Mouse (Mus musculus) heart, embryonic 16.5 days (tissue): ENCODE results near the gene Wdr11. TPM values are rescaled to one million over a fixed set of nuclear protein-coding genes. Genes with fewer than 3 reads are reported as not detected.
A peak's percentile ranks its signal among the peaks of the same experiment; 100 is the strongest.

Source experiments
- ATAC-seq: fragments of 200-750 bp; cut with Nextera tagmentation; replicated peaks from 2 replicates; pipeline ENCODE4 v1.8.0; 2017; ENCODE audit warnings: moderate number of reproducible peaks; ENCODE audit not compliant: insufficient read depth, low FRiP score; ENCODE audit errors: extremely low read depth
- H3K27ac ChIP-seq: fragments of 300-500 bp; sonication (generic); 2 replicates; pipeline ENCODE4 v1.5.1; 2014; ENCODE audit warnings: mild to moderate bottlenecking, low read length, control low read depth, moderate library complexity
- H3K27me3 ChIP-seq: fragments of 300-500 bp; sonication (generic); 2 replicates; pipeline ENCODE4 v1.6.1; 2014; ENCODE audit warnings: low read length, mixed read lengths; ENCODE audit not compliant: control insufficient read depth, insufficient read depth
- H3K36me3 ChIP-seq: fragments of 300-500 bp; sonication (generic); 2 replicates; pipeline ENCODE4 v1.6.1; 2014; ENCODE audit not compliant: control insufficient read depth, insufficient read depth
- H3K4me1 ChIP-seq: fragments of 300-500 bp; sonication (generic); 2 replicates; pipeline ENCODE4 v1.6.1; 2014; ENCODE audit warnings: low read length, mixed read lengths; ENCODE audit not compliant: control insufficient read depth, insufficient read depth
- H3K4me2 ChIP-seq: fragments of 300-500 bp; sonication (generic); 2 replicates; pipeline ENCODE4 v1.6.1; 2014; ENCODE audit warnings: low read depth, mild to moderate bottlenecking, control low read depth, low read length
- H3K4me3 ChIP-seq: fragments of 300-500 bp; sonication (generic); 2 replicates; pipeline ENCODE4 v1.5.1; 2014; ENCODE audit warnings: mild to moderate bottlenecking, control low read depth, low read length
- H3K9ac ChIP-seq: fragments of 300-500 bp; sonication (generic); 2 replicates; pipeline ENCODE4 v1.6.1; 2014; ENCODE audit warnings: low read length, control low read depth
- H3K9me3 ChIP-seq: fragments of 300-500 bp; sonication (generic); replicated peaks from 2 replicates; pipeline ENCODE4 v1.6.1; 2016; ENCODE audit warnings: low read length; ENCODE audit not compliant: control insufficient read depth
- WGBS: fragments of 180-500 bp; shearing (Covaris S2); extraction: QIAGEN DNeasy Blood & Tissue Kit; methylation state at CpG from one replicate; pipeline ENCODE4 v1.1.7; 2014; 5-methylcytosine and 5-hydroxymethylcytosine counted together
- polyA plus RNA-seq: library from polyadenylated mRNA; unstranded; fragments of >200 nt; fragmentation: Nextera tagmentation; extraction: Ambion mirVana; gene quantifications from 2 replicates; pipeline ENCODE4 v1.2.1, GENCODE M21; 2015

Wdr11 gene
- polyA plus RNA-seq: 25.2 and 30.3 TPM in 2 replicates

DNA sequence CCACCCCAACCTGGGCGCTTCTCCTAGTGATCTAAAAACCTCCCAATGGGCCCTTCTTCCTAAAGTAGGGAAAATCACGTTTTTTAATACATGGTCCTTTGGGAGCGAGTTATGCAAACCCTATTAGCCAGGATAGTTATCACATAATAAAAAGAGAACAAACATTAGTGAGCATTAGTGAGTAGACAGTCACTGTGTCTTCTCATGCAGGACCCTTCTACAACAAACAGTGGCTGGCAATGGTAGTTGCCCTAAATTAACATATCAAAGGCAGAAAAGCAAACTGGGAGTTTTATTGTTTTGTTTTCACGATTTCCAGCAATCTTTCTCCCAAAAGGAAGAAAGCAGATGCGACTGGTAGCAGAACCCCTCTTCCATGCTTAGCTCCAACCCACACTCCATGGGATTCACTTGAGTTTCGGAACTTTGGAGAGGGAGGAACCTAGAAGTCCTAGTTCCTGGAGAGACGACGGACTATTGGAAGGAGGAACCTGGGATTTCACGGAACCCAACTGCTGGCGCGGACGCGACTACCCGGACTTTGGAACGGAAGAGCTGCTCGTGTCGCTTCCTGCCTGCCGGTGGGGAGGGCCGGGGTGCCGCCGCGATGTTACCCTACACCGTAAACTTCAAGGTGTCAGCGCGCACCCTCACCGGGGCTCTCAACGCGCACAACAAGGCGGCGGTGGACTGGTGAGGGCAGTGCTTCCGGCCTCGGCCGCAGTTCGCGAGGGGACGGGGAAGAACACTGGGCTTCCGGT is at the start of gene Wdr11:
TSS of gene Wdr11 (plus strand) at position 493 of the 761 bp plus-strand sequence.
- H3K27me3 ChIP-seq: no peaks in the 10 kb centered on the region
- peak within 1 kb of the TSS; percentile 98 for H3K27ac ChIP-seq
- WGBS: 3% methylated on average over 37 of the region's 37 CpGs
- 0 out of 2 replicates have a peak, but pooled peaks cover 3% of the 10 kb centered on the region for H3K4me1 ChIP-seq
- no peaks in the 10 kb centered on the region for H3K9me3 ChIP-seq
- peak within 1 kb of the TSS; percentile 92 for H3K4me3 ChIP-seq
- peaks cover 4% of the 10 kb centered on the region; the same call in 1 of the 2 replicates for H3K36me3 ChIP-seq
- peak within 1 kb of the TSS; percentile 98 for H3K9ac ChIP-seq
- ATAC-seq: peak; percentile 90
- H3K4me2 ChIP-seq: peak within 1 kb of the TSS; percentile 84

DNA sequence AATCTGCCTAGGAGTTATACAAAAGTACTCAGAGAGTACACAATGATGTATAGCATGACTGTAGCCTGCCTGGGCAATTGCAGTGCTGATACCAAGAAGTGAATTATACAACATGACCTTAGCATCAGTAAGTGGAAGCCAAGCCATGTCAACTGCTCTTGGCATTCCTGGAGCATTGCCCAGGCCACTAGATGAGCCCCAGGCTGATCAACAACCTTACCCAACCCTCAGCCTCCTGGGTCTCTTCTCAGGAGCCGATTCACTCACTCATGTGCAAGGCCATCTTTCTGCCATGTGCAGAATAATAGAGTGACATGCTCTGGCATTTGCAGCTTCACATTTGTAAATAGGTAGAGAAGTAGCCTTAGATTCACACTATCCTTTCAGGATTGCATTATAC is 24.1 kb upstream of the Wdr11 start:
- no peak overlapping the region for H3K4me3 ChIP-seq
- no peak overlapping the region for H3K9ac ChIP-seq
- H3K36me3 ChIP-seq: no peaks in the 10 kb centered on the region
- ATAC-seq: no peak
- H3K9me3 ChIP-seq: no peaks in the 10 kb centered on the region
- no peak overlapping the region for H3K27ac ChIP-seq
- WGBS: 64% methylated on average over 1 of the region's 1 CpGs
- H3K4me1 ChIP-seq: no peaks in the 10 kb centered on the region
- H3K27me3 ChIP-seq: no peaks in the 10 kb centered on the region
- H3K4me2 ChIP-seq: no peak overlapping the region

DNA sequence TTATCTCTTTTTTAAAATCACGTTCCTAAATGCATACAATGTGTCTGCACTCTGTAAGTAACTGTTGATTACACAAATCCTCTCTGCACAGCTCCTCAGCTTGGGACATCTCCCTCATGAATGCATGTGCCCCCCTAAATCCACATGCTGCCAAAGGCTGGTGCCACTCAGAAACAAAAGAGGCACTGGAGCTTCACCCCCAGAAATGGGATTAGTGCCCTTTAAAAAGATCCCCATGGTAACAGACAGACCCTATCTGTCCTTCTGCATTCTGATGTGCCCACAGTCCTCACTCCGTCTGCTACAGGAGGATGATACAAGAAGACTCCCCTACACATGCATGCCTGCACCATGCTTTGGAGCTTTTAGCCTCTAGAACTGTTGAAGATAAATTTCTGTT is 23.3 kb upstream of the Wdr11 start:
- Histone ChIP-seq H3K4me3 (no peak overlapping the region), H3K4me1 (no peaks in the 10 kb centered on the region), H3K27me3 (no peaks in the 10 kb centered on the region), H3K9me3 (no peaks in the 10 kb centered on the region), H3K36me3 (no peaks in the 10 kb centered on the region), H3K4me2 (no peak overlapping the region), H3K27ac (no peak overlapping the region), H3K9ac (no peak overlapping the region)
- ATAC-seq: no peak
- WGBS: 50% methylated on average over 2 of the region's 2 CpGs

- Histone ChIP-seq H3K27ac (no peak overlapping the region), H3K4me3 (no peak overlapping the region), H3K4me2 (no peak overlapping the region), H3K27me3 (no peaks in the 10 kb centered on the region), H3K9ac (no peak overlapping the region), H3K36me3 (no peaks in the 10 kb centered on the region), H3K4me1 (no peaks in the 10 kb centered on the region), H3K9me3 (no peaks in the 10 kb centered on the region)
- ATAC-seq: no peak
- WGBS: 49% methylated on average over 4 of the region's 4 CpGs
These were observed 17.2 kb upstream of the Wdr11 start for GRCm38 (mm10) chr7:129574471-129574870.

- 18% methylated on average over 7 of the region's 7 CpGs for WGBS
These were observed 16.4 kb upstream of the Wdr11 start for GRCm38 (mm10) chr7:129575110-129575784.

DNA sequence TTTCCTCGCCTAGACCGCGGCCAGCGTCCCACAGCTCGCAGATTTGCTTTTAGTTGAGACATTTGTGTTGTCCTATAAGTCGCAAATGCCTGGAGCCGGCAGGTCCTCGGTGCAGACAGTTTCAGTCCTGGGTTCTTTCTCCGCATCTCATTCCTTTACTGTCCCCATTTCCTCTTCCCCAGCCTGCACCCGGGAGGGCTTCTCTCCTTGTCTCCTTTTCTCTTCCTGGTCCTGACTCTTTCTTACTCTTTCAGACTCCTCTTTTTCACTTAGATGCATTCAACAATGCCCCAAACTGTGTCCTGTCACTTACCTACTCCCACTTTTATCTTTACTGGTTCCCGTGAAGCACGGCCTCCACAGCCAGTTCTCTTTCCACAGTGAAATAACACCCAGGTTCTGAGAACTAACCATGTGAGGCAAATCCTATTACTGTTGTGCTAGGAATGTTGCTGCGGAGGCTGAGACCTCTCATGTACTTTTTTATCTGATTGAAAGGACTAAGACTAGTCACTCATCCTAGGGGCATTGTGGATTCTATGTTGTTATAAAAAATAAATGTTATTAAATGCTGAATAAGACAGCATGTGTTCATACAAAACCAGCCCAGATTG is 576 bp downstream of the Wdr11 start:
- Histone ChIP-seq H3K27me3 (no peaks in the 10 kb centered on the region), H3K4me2 (peak overlapping the region; percentile 84), H3K4me3 (peak overlapping the region; percentile 92), H3K9ac (peak overlapping the region; percentile 98), H3K4me1 (0 out of 2 replicates have a peak, but pooled peaks cover 3% of the 10 kb centered on the region), H3K36me3 (peaks cover 4% of the 10 kb centered on the region; the same call in 1 of the 2 replicates), H3K9me3 (no peaks in the 10 kb centered on the region), H3K27ac (peak overlapping the region; percentile 98)
- under 1% methylated on average over 13 of the region's 13 CpGs for WGBS
- ATAC-seq: no peak; the same call in 1 of the 2 replicates

More at GRCm38 (mm10) chr7:129575110-129575784, 16.4 kb upstream of the Wdr11 start:
- no peaks in the 10 kb centered on the region for H3K36me3 ChIP-seq
- no peaks in the 10 kb centered on the region for H3K9me3 ChIP-seq
- no peak for ATAC-seq
- H3K4me2 ChIP-seq: no peak overlapping the region
- no peak overlapping the region for H3K9ac ChIP-seq
- no peaks in the 10 kb centered on the region for H3K4me1 ChIP-seq
- no peak overlapping the region for H3K4me3 ChIP-seq
- no peak overlapping the region for H3K27ac ChIP-seq
- H3K27me3 ChIP-seq: no peaks in the 10 kb centered on the region

DNA sequence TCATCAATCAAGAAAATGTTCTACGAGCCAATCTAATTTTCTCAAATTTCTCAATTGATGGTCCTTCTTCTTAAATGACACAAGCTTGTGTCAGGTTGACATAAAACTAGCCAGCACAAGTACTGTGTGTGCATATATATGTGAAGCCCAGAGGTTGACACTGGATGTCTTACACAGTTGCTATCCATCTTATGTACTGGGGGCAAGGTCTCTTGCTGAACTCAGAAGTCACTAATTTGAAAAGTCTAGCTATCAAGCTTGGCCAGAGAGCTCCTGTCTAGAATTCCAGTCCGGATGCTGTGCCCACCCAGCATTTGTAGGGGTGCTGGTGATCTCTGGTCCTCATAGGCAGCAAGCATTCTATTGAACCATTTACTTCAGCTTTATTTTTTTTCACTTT is 5.5 kb downstream of the Wdr11 start:
- Histone ChIP-seq H3K27ac (no peak overlapping the region), H3K4me1 (0 out of 2 replicates have a peak, but pooled peaks cover 3% of the 10 kb centered on the region), H3K4me3 (no peak overlapping the region), H3K36me3 (peaks cover 22% of the 10 kb centered on the region), H3K27me3 (no peaks in the 10 kb centered on the region), H3K4me2 (no peak overlapping the region), H3K9ac (no peak overlapping the region), H3K9me3 (no peaks in the 10 kb centered on the region)
- WGBS: 92% methylated on average over 2 of the region's 2 CpGs
- no peak for ATAC-seq

DNA sequence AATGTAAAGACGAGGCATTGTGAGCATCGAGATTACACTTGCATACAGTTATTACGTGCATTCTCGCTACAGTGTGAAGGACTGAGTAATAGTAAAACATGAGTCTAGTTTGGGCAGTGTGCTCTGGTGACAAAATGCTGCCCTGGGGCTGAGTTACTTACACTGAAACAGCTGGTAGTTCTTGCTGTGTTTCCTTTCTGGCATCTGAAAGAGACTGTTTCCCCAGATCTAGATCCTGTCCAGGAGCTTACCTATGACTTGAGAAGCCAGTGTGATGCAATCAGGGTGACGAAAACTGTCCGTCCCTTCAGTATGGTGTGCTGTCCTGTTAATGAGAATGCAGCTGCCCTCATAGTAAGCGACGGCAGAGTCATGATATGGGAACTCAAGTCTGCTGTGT is 14.6 kb downstream of the Wdr11 start:
- Histone ChIP-seq H3K9me3 (no peaks in the 10 kb centered on the region), H3K4me1 (no peaks in the 10 kb centered on the region), H3K27ac (no peak overlapping the region), H3K4me3 (no peak overlapping the region), H3K9ac (no peak overlapping the region), H3K36me3 (peaks cover 51% of the 10 kb centered on the region), H3K4me2 (no peak overlapping the region), H3K27me3 (no peaks in the 10 kb centered on the region)
- ATAC-seq: no peak
- 89% methylated on average over 8 of the region's 8 CpGs for WGBS

GRCm38 (mm10) chr7:129621141-129621540 is 29.5 kb downstream of the Wdr11 start:
- 78% methylated on average over 5 of the region's 5 CpGs for WGBS

More at GRCm38 (mm10) chr7:129621141-129621540, 29.5 kb downstream of the Wdr11 start:
- Histone ChIP-seq H3K4me3 (no peak overlapping the region), H3K9ac (no peak overlapping the region), H3K9me3 (no peaks in the 10 kb centered on the region), H3K27me3 (no peaks in the 10 kb centered on the region), H3K4me1 (no peaks in the 10 kb centered on the region), H3K4me2 (no peak overlapping the region), H3K27ac (no peak overlapping the region), H3K36me3 (peaks cover 52% of the 10 kb centered on the region)
- no peak for ATAC-seq
